Mouse (Mus musculus) heart, embryonic 11.5 days (tissue): ENCODE data around the gene Fam187b. TPM values are rescaled to one million over a fixed set of nuclear protein-coding genes. Genes with fewer than 3 reads are reported as not detected.

Source experiments
- ATAC-seq: fragments of 200-750 bp; cut with Nextera tagmentation; replicated peaks from 2 replicates; pipeline ENCODE4 v1.8.0; 2017; ENCODE audit warnings: moderate library complexity; ENCODE audit not compliant: insufficient number of reproducible peaks, low FRiP score, low TSS enrichment
- H3K27ac ChIP-seq: fragments of 300-500 bp; sonication (generic); 2 replicates; pipeline ENCODE4 v1.5.1; 2014; ENCODE audit warnings: mild to moderate bottlenecking, low read depth, low read length
- H3K27me3 ChIP-seq: fragments of 300-500 bp; sonication (generic); 2 replicates; pipeline ENCODE4 v1.6.1; 2014; ENCODE audit warnings: mild to moderate bottlenecking, low read length, mixed read lengths; ENCODE audit not compliant: control insufficient read depth, insufficient read depth
- H3K36me3 ChIP-seq: fragments of 300-500 bp; sonication (generic); 2 replicates; pipeline ENCODE4 v1.6.1; 2014; ENCODE audit warnings: mild to moderate bottlenecking, low read length, moderate library complexity, mixed read lengths; ENCODE audit not compliant: control insufficient read depth, insufficient read depth
- H3K4me1 ChIP-seq: fragments of 300-500 bp; sonication (generic); 2 replicates; pipeline ENCODE4 v1.6.1; 2014; ENCODE audit warnings: low read length; ENCODE audit not compliant: control insufficient read depth, insufficient read depth
- H3K4me2 ChIP-seq: fragments of 300-500 bp; sonication (generic); 2 replicates; pipeline ENCODE4 v1.6.1; 2014; ENCODE audit warnings: mild to moderate bottlenecking, moderate library complexity
- H3K4me3 ChIP-seq: fragments of 300-500 bp; sonication (generic); 2 replicates; pipeline ENCODE4 v1.5.1; 2014; ENCODE audit warnings: low read depth, low read length
- H3K9ac ChIP-seq: fragments of 300-500 bp; sonication (generic); 2 replicates; pipeline ENCODE4 v1.6.1; 2014; ENCODE audit warnings: mild to moderate bottlenecking, low read depth, low read length, moderate library complexity
- H3K9me3 ChIP-seq: fragments of 300-500 bp; sonication (generic); replicated peaks from 2 replicates; pipeline ENCODE4 v1.6.1; 2016; ENCODE audit warnings: low read length; ENCODE audit not compliant: control insufficient read depth
- WGBS: fragments of 180-500 bp; shearing (Covaris S2); extraction: QIAGEN DNeasy Blood & Tissue Kit; methylation state at CpG from one replicate; pipeline ENCODE4 v1.1.7; 2014; ENCODE audit not compliant: insufficient replicate concordance; 5-methylcytosine and 5-hydroxymethylcytosine counted together
- polyA plus RNA-seq: library from polyadenylated mRNA; unstranded; fragments of >200 nt; fragmentation: Nextera tagmentation; extraction: Ambion mirVana; gene quantifications from 2 replicates; pipeline ENCODE4 v1.2.1, GENCODE M21; 2014

Fam187b gene
- polyA plus RNA-seq, 1 experiment from 2014 or later, result 0.89 TPM

DNA sequence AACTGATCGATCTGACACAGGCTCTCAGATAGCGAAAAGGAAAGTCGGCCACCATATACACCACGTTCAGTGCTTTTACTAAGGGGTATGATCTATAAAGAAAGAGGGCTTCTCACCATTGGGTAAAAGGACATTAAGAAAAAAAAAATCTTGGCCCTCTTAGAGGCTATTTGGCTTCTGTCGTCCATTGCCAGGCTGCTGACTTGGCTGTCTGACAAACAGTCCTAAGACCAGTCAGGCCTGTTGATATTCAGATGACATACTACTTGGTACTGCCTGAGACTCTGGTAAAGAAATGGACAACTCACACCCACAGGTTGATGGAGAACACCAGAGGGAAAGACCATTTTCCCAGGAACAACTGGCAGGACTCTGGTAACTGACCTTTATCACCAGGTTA lies 39.4 kb downstream of the Fam187b start:
- WGBS, result 68% methylated on average over 5 of the region's 5 CpGs
- Histone ChIP-seq H3K9me3 (no peaks in the 10 kb centered on the region), H3K9ac (no peak overlapping the region), H3K36me3 (no peaks in the 10 kb centered on the region), H3K27me3 (no peaks in the 10 kb centered on the region), H3K4me2 (no peak overlapping the region), H3K4me1 (peaks cover 13% of the 10 kb centered on the region), H3K27ac (no peak overlapping the region), H3K4me3 (no peak overlapping the region)
- ATAC-seq, result no peak

DNA sequence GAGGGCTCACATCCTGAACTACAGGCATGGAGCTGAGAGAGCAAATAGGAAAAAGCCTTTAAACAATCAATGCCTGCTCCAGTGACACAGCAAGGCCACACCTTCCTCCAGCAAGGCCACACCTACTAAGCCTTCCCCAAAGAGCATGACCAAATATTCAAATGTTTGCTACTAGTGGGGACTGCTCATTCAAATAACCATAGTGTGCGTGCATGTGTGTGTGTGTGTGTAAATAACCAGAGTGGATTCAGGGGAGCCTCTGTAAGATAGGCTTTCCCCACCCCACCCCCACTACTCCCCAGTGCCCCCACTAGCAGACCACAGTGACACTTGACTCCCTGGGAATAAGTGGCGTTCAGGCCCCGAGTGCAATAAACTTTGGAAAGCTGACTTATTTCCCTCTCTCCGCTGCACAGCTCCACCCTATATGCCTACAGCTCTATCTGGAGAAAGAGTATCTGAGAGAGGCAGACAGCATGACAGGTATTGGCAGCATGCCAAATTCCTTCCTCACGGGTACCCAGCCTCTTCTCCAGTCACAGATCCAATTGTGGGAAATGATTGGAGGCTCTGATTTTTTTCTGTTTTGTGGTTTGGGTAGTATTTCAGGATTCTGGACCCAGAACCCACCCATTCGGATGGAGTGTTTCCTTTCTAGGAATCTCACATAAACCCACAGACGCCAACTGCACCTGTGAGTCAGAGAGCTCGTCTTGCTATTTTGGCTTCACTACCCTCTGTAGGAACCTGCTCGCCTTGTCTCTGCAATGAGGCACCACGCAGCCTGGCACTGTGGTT lies 43.7 kb downstream of the Fam187b start:
- Histone ChIP-seq H3K4me2 (peak overlapping the region; percentile 34), H3K9me3 (no peaks in the 10 kb centered on the region), H3K36me3 (no peaks in the 10 kb centered on the region), H3K9ac (no peak overlapping the region), H3K27ac (peak overlapping the region; percentile 64), H3K4me1 (peaks cover 13% of the 10 kb centered on the region), H3K4me3 (no peak overlapping the region), H3K27me3 (no peaks in the 10 kb centered on the region)
- peak; percentile 78 for ATAC-seq
- WGBS, result 45% methylated on average over 10 of the region's 10 CpGs

DNA sequence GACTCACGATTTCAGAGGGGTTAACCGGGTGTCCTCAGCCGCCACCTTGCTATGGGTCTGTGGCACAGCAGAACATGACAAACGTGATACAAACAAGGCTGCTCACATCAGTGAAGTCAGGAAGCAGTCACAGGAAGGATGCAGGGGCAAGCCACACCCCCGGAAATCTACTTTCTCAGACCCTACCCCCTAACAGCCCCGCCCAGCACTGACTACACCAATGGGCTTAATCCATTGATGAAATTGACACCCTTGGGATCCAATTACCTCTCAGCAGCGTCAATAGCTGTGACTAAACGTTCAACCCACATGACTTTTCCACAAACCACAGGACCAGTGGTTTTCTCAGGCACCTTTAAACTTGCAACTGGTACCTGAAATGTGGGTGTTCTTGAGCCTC lies 55.0 kb downstream of the Fam187b start:
- H3K27me3 ChIP-seq, result no peaks in the 10 kb centered on the region
- H3K9me3 ChIP-seq, result 0 out of 2 replicates have a peak, but pooled peaks cover 2% of the 10 kb centered on the region
- H3K27ac ChIP-seq, result no peak overlapping the region
- no peak overlapping the region for H3K4me3 ChIP-seq
- ATAC-seq, result no peak
- WGBS, result 66% methylated on average over 8 of the region's 8 CpGs
- H3K4me1 ChIP-seq, result no peaks in the 10 kb centered on the region
- no peak overlapping the region for H3K4me2 ChIP-seq
- H3K36me3 ChIP-seq, result no peaks in the 10 kb centered on the region
- no peak overlapping the region for H3K9ac ChIP-seq

DNA sequence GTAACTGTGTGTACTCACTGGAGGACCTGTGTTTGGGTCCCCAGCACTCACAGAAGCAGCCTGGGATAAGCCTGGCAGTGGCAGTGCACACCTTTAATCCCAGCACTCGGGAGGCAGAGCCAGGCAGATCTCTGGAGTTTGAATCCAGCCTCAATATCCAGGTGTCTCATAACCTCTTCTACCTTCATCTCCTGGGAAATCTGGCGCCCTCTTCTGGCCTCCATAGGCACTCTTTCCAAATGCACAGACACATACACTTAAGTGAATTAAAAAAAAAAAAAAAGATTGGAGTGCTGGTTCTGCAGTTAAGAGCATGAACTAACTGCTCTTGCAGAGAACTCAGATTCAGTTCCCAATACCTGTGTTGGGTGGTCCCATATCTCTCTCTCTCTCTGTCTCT lies 57.1 kb downstream of the Fam187b start:
- Histone ChIP-seq H3K4me3 (no peak overlapping the region), H3K9me3 (0 out of 2 replicates have a peak, but pooled peaks cover 2% of the 10 kb centered on the region), H3K27me3 (no peaks in the 10 kb centered on the region), H3K4me2 (no peak overlapping the region), H3K36me3 (no peaks in the 10 kb centered on the region), H3K4me1 (no peaks in the 10 kb centered on the region), H3K27ac (no peak overlapping the region), H3K9ac (no peak overlapping the region)
- WGBS, result 64% methylated on average over 2 of the region's 2 CpGs
- ATAC-seq, result no peak

DNA sequence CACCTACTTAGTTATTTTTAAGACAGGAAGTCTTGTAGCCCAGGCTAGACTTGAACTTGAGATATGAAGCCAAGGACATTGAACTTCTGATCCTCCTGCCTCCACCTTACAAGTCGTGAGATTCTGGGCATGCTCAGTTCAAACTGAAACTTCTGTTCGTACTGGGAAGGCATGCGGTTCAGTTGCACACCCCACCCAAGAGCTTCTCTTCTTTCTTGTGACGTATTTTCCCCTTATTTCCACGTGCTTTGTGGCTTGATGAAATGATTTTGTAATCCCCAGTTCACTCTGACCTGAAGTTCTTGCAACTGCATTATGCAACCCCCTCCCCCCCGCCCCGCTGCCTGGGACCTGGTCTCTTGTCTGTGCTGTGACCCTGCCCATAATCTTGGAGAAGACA lies 58.1 kb downstream of the Fam187b start:
- Histone ChIP-seq H3K4me1 (no peaks in the 10 kb centered on the region), H3K27me3 (no peaks in the 10 kb centered on the region), H3K36me3 (no peaks in the 10 kb centered on the region), H3K9ac (no peak overlapping the region), H3K4me3 (no peak overlapping the region), H3K27ac (no peak overlapping the region), H3K9me3 (no peaks in the 10 kb centered on the region), H3K4me2 (no peak overlapping the region)
- no peak for ATAC-seq
- WGBS, result 68% methylated on average over 7 of the region's 7 CpGs

DNA sequence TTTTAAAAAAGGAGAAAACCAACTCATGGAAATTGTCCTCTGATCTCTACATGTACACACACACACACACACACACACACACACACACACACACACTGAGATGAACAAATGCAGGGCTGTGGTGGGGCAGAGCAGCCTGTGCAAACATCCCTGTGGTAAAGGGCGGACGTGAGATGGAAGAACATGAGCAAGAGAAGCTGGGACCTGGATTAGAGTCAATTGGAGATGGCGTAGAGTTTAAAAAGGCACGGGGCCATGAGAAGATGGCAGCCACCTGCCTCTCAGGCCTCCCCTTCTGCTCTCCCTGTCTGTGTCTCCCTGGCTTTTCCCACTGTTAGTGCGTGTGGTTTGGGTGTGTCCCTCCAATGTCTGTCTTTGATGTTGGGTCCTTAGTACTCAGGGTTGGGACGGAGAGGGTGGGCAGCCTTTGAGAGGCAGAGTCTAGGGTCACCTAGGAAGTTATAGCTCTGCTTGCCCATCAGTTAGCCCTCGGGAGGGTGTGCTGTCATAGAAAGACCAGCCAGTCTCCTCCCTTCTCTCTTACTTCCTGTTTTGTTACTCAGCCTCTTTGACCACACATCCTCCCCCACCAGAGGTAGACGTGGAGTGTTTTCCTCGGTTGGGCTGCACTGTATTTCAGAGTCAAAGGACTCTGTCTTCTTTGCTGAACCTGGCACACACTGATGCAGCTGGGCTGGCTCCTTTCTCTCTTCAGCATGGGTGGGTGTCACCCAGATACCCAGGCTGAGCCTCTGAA lies 60.0 kb downstream of the Fam187b start:
- Histone ChIP-seq H3K36me3 (no peaks in the 10 kb centered on the region), H3K4me2 (no peak overlapping the region), H3K4me1 (no peaks in the 10 kb centered on the region), H3K9me3 (no peaks in the 10 kb centered on the region), H3K27me3 (no peaks in the 10 kb centered on the region), H3K27ac (no peak overlapping the region), H3K4me3 (no peak overlapping the region), H3K9ac (no peak overlapping the region)
- 55% methylated on average over 9 of the region's 9 CpGs for WGBS
- no peak for ATAC-seq

DNA sequence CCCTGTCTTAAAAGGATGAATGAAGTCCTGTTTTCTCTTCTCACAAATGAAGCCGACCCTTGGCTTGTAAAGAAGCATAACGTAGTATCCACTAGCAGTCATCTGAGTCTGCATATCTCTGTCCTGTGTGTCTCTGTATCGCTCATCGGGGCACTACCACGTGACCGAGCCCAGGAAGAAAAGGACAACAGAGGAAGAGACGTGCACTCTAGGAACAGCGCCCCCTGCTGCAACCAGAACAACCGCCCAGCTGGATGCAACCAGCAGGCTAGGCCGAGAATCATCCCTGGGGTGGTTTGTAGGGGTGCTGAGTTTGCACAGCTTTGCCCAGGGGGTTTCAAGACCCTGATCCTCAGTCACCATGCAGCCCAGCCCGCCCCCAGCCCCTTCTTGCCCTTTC lies 61.2 kb downstream of the Fam187b start:
- no peak for ATAC-seq
- Histone ChIP-seq H3K4me2 (no peak overlapping the region), H3K36me3 (no peaks in the 10 kb centered on the region), H3K4me1 (no peaks in the 10 kb centered on the region), H3K9me3 (no peaks in the 10 kb centered on the region), H3K27me3 (peaks cover 3% of the 10 kb centered on the region; the same call in 1 of the 2 replicates), H3K4me3 (no peak overlapping the region), H3K27ac (no peak overlapping the region), H3K9ac (no peak overlapping the region)
- WGBS, result 51% methylated on average over 11 of the region's 11 CpGs

DNA sequence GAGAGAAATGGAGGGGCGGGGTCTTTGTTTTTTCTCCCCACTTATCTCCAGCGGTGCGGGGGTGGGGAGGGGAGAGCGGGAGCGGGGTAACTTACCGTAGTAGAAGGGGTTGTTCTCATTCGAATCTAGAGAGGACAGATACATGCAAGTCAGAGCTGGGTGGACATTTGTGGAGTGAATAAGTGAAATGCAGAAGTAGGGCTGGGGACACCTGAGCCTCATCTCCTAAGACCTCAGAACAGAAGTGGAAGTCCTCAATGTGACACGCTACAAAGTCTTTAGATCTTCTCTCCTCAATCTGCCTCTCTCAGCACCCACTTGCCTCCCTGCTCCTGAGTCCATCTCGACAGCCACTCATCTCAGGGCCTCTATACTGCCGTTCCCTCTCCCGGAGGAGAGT lies 61.7 kb downstream of the Fam187b start:
- Histone ChIP-seq H3K4me1 (no peaks in the 10 kb centered on the region), H3K9me3 (no peaks in the 10 kb centered on the region), H3K4me2 (no peak overlapping the region), H3K27me3 (peaks cover 6% of the 10 kb centered on the region), H3K9ac (no peak overlapping the region), H3K27ac (no peak overlapping the region), H3K4me3 (no peak overlapping the region), H3K36me3 (no peaks in the 10 kb centered on the region)
- ATAC-seq, result no peak
- 63% methylated on average over 11 of the region's 11 CpGs for WGBS
